Mouse (Mus musculus): ENCODE results near the gene Ceacam10. TPM values are rescaled to one million over a fixed set of nuclear protein-coding genes. Genes with fewer than 3 reads are reported as not detected.

The Ceacam10 gene
- polyA plus RNA-seq (2014; fragmentation: Illumina TruSeq; extraction: RNeasy Lipid Tissue Mini Kit (QIAGEN cat#74804); ENCODE audit: low read depth, low replicate concordance): not detected

DNA sequence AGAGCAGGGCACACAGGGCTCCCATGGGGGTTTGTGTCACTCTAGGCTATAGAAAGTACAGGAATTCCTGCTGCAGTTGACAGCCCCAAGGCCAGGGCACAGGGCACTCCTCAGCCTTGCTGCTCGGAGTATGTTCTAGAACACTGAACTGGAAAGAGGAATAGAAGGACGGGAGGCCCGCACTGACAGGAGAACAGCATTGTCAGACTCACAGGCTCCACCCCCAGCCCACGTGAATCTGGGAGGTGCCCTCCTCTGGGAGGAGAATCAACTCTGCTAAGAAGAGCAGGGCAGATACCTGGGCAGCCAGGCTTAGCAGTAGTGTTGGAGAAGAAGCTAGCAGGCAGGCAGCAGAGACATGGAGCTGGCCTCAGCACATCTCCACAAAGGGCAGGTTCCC is at the start of gene Ceacam10:
Gene Ceacam10, plus strand, starts transcription at position 289 of the 400 bp plus-strand sequence.

DNA sequence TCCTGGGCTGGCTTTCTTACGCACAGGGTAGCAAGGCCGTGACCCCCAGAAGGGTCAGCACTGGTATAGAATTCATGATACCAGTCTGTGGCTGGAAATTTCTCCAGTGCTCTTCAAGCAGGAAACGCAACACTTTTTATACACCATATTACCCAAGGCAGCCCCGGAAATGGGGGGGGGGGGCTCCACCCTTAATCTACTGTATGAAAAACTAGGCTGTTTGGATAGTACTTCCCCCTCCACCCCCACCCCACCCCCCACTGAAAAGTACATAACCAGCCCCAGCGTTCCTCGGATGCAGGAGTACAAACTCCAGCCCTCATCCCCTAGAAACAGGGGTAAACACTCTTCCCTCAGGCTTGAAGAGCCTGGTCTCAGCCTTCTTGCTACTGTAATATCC is 16.8 kb upstream of the Ceacam10 start, which contains the start of gene Cd177:
Gene Cd177, minus strand, starts transcription at position 101 of the 400 bp plus-strand sequence.

Other genes starting within 250 kb of the Ceacam10 start
- gene Irgq, start 246.5 kb upstream of the Ceacam10 start, polyA plus RNA-seq (2014; fragmentation: Illumina TruSeq; extraction: RNeasy Lipid Tissue Mini Kit (QIAGEN cat#74804); ENCODE audit: low read depth, low replicate concordance): 3.8 TPM
- not detected for gene Pinlyp, start 231.1 kb upstream of the Ceacam10 start, polyA plus RNA-seq (2014; fragmentation: Illumina TruSeq; extraction: RNeasy Lipid Tissue Mini Kit (QIAGEN cat#74804); ENCODE audit: low read depth, low replicate concordance)
- 0.74 TPM for gene Xrcc1, start 230.9 kb upstream of the Ceacam10 start, polyA plus RNA-seq (2014; fragmentation: Illumina TruSeq; extraction: RNeasy Lipid Tissue Mini Kit (QIAGEN cat#74804); ENCODE audit: low read depth, low replicate concordance)
- gene Ethe1, start 189.7 kb upstream of the Ceacam10 start, polyA plus RNA-seq (2014; fragmentation: Illumina TruSeq; extraction: RNeasy Lipid Tissue Mini Kit (QIAGEN cat#74804); ENCODE audit: low read depth, low replicate concordance): 11.2 TPM
- not detected for gene Zfp575, start 189.6 kb upstream of the Ceacam10 start, polyA plus RNA-seq (2014; fragmentation: Illumina TruSeq; extraction: RNeasy Lipid Tissue Mini Kit (QIAGEN cat#74804); ENCODE audit: low read depth, low replicate concordance)
- 0.29 TPM for gene Phldb3, start 166.4 kb upstream of the Ceacam10 start, polyA plus RNA-seq (2014; fragmentation: Illumina TruSeq; extraction: RNeasy Lipid Tissue Mini Kit (QIAGEN cat#74804); ENCODE audit: low read depth, low replicate concordance)
- gene Lypd3, start 140.7 kb upstream of the Ceacam10 start, polyA plus RNA-seq (2014; fragmentation: Illumina TruSeq; extraction: RNeasy Lipid Tissue Mini Kit (QIAGEN cat#74804); ENCODE audit: low read depth, low replicate concordance): not detected
- not detected for gene Tex101, start 100.5 kb upstream of the Ceacam10 start, polyA plus RNA-seq (2014; fragmentation: Illumina TruSeq; extraction: RNeasy Lipid Tissue Mini Kit (QIAGEN cat#74804); ENCODE audit: low read depth, low replicate concordance)
- not detected for gene BC049730, start 68.0 kb upstream of the Ceacam10 start, polyA plus RNA-seq (2014; fragmentation: Illumina TruSeq; extraction: RNeasy Lipid Tissue Mini Kit (QIAGEN cat#74804); ENCODE audit: low read depth, low replicate concordance)
- gene Gm4763, start 50.3 kb upstream of the Ceacam10 start, polyA plus RNA-seq (2014; fragmentation: Illumina TruSeq; extraction: RNeasy Lipid Tissue Mini Kit (QIAGEN cat#74804); ENCODE audit: low read depth, low replicate concordance): not detected
- gene Cd177, start 16.9 kb upstream of the Ceacam10 start, polyA plus RNA-seq (2014; fragmentation: Illumina TruSeq; extraction: RNeasy Lipid Tissue Mini Kit (QIAGEN cat#74804); ENCODE audit: low read depth, low replicate concordance): not detected
- gene Gm9844, start 85.0 kb downstream of the Ceacam10 start, polyA plus RNA-seq (2014; fragmentation: Illumina TruSeq; extraction: RNeasy Lipid Tissue Mini Kit (QIAGEN cat#74804); ENCODE audit: low read depth, low replicate concordance): not detected
- not detected for gene Lypd4, start 92.7 kb downstream of the Ceacam10 start, polyA plus RNA-seq (2014; fragmentation: Illumina TruSeq; extraction: RNeasy Lipid Tissue Mini Kit (QIAGEN cat#74804); ENCODE audit: low read depth, low replicate concordance)
- gene Dmrtc2, start 92.9 kb downstream of the Ceacam10 start, polyA plus RNA-seq (2014; fragmentation: Illumina TruSeq; extraction: RNeasy Lipid Tissue Mini Kit (QIAGEN cat#74804); ENCODE audit: low read depth, low replicate concordance): not detected
- gene Rps19, start 107.2 kb downstream of the Ceacam10 start, polyA plus RNA-seq (2014; fragmentation: Illumina TruSeq; extraction: RNeasy Lipid Tissue Mini Kit (QIAGEN cat#74804); ENCODE audit: low read depth, low replicate concordance): 37.7 TPM
- 0.45 TPM for gene Cd79a, start 120.2 kb downstream of the Ceacam10 start, polyA plus RNA-seq (2014; fragmentation: Illumina TruSeq; extraction: RNeasy Lipid Tissue Mini Kit (QIAGEN cat#74804); ENCODE audit: low read depth, low replicate concordance)
- gene Arhgef1, start 125.7 kb downstream of the Ceacam10 start, polyA plus RNA-seq (2014; fragmentation: Illumina TruSeq; extraction: RNeasy Lipid Tissue Mini Kit (QIAGEN cat#74804); ENCODE audit: low read depth, low replicate concordance): 1.1 TPM
- gene Gm4881, start 167.3 kb downstream of the Ceacam10 start, polyA plus RNA-seq (2014; fragmentation: Illumina TruSeq; extraction: RNeasy Lipid Tissue Mini Kit (QIAGEN cat#74804); ENCODE audit: low read depth, low replicate concordance): not detected
- 1.6 TPM for gene Rabac1, start 195.5 kb downstream of the Ceacam10 start, polyA plus RNA-seq (2014; fragmentation: Illumina TruSeq; extraction: RNeasy Lipid Tissue Mini Kit (QIAGEN cat#74804); ENCODE audit: low read depth, low replicate concordance)
- not detected for gene Atp1a3, start 228.8 kb downstream of the Ceacam10 start, polyA plus RNA-seq (2014; fragmentation: Illumina TruSeq; extraction: RNeasy Lipid Tissue Mini Kit (QIAGEN cat#74804); ENCODE audit: low read depth, low replicate concordance)